Mouse (Mus musculus) bone marrow, adult 2 months (tissue): ENCODE results near the gene Lingo4. TPM values are rescaled to one million over a fixed set of nuclear protein-coding genes. Genes with fewer than 3 reads are reported as not detected.

Source experiments
- H3K27ac ChIP-seq: fragments of 200-500 bp; 2 replicates; pipeline ENCODE4 v1.5.1; 2012; ENCODE audit warnings: low read depth, mild to moderate bottlenecking, control low read depth, inconsistent platforms, low read length; ENCODE audit not compliant: control insufficient read depth, poor library complexity, insufficient read depth
- H3K4me1 ChIP-seq: fragments of 200-500 bp; 2 replicates; pipeline ENCODE4 v1.6.1; 2011; ENCODE audit warnings: low read length; ENCODE audit not compliant: control insufficient read depth, insufficient read depth
- H3K4me3 ChIP-seq: fragments of 200-500 bp; replicated peaks from 2 replicates; pipeline ENCODE3; 2011; ENCODE audit warnings: mild to moderate bottlenecking, low read depth, low read length, control low read depth; ENCODE audit not compliant: control insufficient read depth
- CTCF ChIP-seq: fragments of 200-500 bp; IDR thresholded peaks from 2 replicates; pipeline ENCODE4 v1.5.1; 2011; ENCODE audit warnings: low read length, control low read depth; ENCODE audit not compliant: control insufficient read depth, insufficient read depth
- POLR2A ChIP-seq: fragments of 200-500 bp; IDR thresholded peaks from 2 replicates; pipeline ENCODE4 v1.6.1; 2011; ENCODE audit warnings: low read depth, mild to moderate bottlenecking, control low read depth, low read length, borderline replicate concordance; ENCODE audit not compliant: control insufficient read depth
- WGBS: fragments of 180-500 bp; shearing (Covaris S2); methylation state at CpG from one replicate; pipeline ENCODE4 v1.1.7; 2018; 5-methylcytosine and 5-hydroxymethylcytosine counted together
- polyA plus RNA-seq: library from polyadenylated mRNA; stranded (reverse); fragments of >200 nt; gene quantifications from 2 replicates; pipeline ENCODE4 v1.2.4, GENCODE M21; 2011; ENCODE audit warnings: low replicate concordance; ENCODE audit not compliant: missing spikeins, insufficient read depth, insufficient read length

Lingo4 gene
- polyA plus RNA-seq, 1 experiment, result 1.2 TPM

DNA sequence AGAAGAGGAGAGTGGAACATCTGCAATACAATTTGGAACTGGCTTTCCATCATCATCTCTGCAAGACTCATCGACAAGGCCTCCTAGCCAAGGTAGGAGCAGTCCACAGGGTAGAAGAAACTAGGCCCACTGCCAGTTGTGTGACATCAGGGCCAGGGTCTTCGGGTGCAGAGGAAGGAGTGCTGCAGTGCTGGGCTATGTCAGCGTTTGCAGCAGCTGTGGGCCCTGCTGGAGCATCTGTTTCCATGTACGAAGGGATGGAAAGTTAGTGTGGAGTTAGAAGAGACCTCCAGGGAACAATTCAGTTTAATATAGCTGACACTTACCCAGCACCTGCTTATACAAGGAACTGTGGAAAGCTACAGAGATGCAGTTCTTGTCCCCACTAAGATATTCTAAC lies 5.3 kb upstream of the Lingo4 start:
- TF ChIP-seq POLR2A (no peak), CTCF (no peak)
- Histone ChIP-seq H3K27ac (no peak overlapping the region), H3K4me1 (no peaks in the 10 kb centered on the region), H3K4me3 (no peak overlapping the region)
- 63% methylated on average over 4 of the region's 4 CpGs for WGBS

DNA sequence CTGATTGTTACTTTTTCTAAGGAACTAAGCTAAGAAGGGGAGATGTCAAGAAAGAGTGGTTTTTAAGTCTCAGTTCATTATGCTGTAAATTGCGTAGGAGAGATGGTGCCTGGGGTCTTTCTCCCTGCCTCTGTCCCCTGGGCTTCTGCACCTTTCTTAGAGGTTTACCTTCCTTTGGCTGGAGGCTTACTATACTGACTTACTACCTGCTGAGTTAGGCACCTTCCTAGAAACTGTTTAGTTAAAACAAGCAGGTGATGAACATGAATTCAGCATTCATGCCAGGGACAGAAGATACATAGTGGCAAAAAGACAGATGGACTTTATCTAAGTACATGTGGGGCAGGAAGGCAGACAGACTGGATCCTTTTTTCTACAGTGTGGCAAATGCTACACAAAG lies 2.0 kb upstream of the Lingo4 start:
- no peak for TF ChIP-seq CTCF
- no peak for TF ChIP-seq POLR2A
- Histone ChIP-seq H3K4me1 (no peaks in the 10 kb centered on the region), H3K4me3 (no peak overlapping the region), H3K27ac (no peak overlapping the region)
- WGBS, result 83% methylated on average over 1 of the region's 1 CpGs

DNA sequence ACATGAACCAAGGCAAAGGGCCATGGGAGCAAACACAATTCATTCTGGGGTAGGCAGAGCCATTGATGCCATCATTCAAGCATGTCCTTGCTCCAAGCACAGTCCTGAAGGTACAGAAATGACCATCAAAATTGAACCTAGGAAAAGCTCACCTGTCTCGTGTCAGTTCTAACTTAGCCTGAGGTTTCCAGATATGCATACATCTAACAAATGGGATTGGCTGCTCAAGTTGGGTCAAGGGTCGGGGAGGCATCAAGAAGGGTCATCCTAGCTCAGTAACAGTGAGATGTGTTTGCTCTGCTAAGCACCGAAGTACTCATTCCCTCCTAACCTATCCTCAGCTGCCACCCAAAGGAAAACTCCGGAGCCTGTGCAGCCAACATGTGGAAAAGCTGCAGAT lies 1.5 kb upstream of the Lingo4 start:
- 77% methylated on average over 4 of the region's 4 CpGs for WGBS

DNA sequence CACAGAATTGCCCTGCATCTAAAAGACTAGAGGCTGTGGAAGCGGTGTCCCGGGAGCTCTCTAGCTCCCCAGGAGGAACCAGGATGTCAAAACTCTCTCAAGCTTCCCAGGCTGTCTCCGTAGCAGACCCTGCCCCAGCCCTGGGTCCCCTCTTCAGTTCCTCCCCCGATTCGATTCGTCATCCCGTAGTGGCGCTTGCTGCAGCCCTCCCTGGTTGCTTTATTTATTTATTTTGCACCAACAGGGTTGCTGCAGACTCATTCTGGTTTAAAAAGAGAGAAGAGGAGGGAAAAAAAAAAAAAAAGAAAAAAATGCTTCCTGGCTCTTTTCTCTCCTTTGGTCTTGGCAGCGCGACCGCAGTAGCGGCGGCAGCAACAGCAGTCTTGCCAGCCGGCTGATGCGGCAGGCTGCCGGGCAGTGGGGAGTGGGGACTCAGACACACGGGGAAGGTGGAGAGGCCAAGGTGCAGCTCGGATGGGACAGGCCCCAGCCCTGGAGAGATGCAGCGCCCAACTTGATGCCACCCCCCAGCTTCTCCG lies 695 bp downstream of the Lingo4 start:
- Histone ChIP-seq H3K4me1 (no peaks in the 10 kb centered on the region), H3K27ac (no peak overlapping the region), H3K4me3 (no peak overlapping the region)
- TF ChIP-seq POLR2A (no peak), CTCF (no peak)
- 3% methylated on average over 20 of the region's 20 CpGs for WGBS

More for the DNA sequence above, 1.5 kb upstream of the Lingo4 start:
- TF ChIP-seq POLR2A (no peak), CTCF (no peak)
- Histone ChIP-seq H3K4me1 (no peaks in the 10 kb centered on the region), H3K4me3 (no peak overlapping the region), H3K27ac (no peak overlapping the region)

DNA sequence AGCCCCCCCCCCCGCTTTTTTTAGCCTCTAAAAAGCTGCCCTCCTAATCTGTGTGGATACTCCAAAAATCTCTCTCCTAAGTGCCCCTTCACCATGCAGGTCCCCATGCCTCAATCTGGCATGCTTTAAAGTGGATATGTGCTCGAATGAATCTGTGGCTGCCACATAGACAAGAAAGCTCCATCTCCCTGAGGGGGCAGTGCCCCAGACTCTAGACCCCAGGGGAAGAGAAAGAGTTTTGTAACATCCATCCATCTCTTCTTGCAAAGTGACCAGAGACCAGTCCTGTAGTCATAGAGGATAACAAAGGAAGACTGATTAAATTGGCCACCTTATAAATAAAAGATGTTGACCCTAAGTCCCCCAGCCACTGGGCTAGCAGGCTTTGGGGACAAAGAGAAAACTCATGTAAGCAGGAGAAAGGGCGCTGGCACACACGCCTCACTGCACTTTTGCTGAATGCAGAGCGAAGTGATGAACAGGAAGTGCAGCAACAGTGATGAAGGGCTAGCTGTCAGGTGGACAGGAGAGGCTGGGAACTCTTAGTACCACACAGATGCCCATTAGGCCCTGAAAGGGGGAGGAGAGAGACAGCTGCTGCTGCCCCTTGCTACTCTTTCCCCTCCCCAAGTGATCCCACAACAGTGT lies 1.5 kb downstream of the Lingo4 start:
- Histone ChIP-seq H3K4me1 (no peaks in the 10 kb centered on the region), H3K27ac (no peak overlapping the region), H3K4me3 (no peak overlapping the region)
- TF ChIP-seq POLR2A (no peak), CTCF (no peak)
- WGBS, result 43% methylated on average over 5 of the region's 5 CpGs

DNA sequence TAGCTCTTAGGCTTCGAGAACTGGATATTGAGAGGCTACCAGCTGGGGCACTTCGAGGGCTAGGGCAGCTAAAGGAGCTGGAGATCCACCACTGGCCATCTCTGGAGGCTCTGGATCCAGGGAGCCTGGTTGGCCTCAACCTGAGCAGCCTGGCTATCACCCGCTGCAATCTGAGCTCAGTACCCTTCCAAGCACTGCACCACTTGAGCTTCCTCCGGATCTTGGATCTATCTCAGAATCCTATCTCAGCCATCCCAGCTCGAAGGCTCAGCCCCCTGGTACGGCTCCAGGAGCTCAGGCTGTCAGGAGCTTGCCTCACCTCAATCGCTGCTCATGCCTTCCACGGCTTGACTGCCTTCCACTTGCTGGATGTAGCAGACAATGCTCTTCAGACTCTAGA lies 4.1 kb downstream of the Lingo4 start:
- no peaks in the 10 kb centered on the region for H3K4me1 ChIP-seq
- H3K4me3 ChIP-seq, result no peak overlapping the region
- WGBS, result 69% methylated on average over 8 of the region's 8 CpGs
- TF ChIP-seq CTCF, result no peak
- no peak for TF ChIP-seq POLR2A
- H3K27ac ChIP-seq, result no peak overlapping the region

DNA sequence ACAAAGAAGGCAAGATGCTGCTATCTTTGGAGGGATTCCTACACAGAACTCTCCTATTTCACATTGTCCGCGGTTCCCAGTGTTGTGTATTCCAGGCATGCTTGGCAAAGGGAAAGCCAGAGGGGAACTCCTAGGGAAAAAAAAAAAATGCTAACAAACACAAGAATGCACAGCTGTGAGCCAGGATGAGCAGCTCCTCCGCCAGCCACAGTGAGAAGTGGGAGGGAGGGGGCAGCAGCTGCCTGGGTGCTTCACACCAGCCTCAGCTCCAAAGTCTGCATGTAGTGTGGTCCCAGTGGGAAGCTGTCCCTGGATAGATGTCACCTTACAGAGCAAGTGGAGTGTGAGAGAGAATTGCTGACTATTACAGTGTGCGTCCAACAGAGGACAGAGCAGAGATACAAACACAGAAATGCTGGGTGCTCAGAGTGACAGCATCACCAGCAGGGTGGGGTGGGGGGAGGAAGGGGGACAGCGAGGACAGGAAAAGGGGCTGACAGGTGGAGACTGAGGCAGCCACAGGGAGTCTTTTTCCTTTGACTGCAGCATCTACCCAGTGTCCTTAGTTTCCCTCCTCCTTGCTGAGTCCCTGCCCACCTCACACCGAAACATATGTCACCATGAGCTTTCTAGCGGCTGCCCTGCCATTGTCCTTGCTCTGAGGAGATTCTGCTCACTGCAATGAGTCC lies 6.2 kb downstream of the Lingo4 start:
- 43% methylated on average over 7 of the region's 7 CpGs for WGBS
- Histone ChIP-seq H3K4me1 (no peaks in the 10 kb centered on the region), H3K27ac (no peak overlapping the region), H3K4me3 (no peak overlapping the region)
- no peak for TF ChIP-seq POLR2A

DNA sequence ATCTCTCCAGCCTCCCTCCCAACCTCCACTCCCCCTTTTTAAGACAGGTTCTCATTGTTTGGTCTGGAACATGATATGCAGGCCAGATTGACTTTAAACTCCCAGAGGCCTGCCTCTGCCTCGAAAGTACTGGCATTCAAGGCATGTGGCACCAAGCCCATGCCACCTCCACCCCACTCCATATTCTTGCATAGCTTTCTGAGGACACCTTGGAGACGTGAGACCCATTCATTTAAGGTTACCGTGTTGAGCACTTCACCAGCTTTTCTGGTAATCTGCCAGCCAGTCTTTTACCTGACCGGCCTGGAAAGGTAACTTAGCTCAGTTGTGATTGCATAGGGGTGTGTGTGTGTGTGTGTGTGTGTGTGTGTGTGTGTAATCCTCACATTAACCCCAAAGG lies 7.2 kb downstream of the Lingo4 start:
- TF ChIP-seq POLR2A (no peak), CTCF (no peak)
- H3K4me1 ChIP-seq, result no peaks in the 10 kb centered on the region
- H3K4me3 ChIP-seq, result no peak overlapping the region
- WGBS, result 72% methylated on average over 4 of the region's 4 CpGs
- H3K27ac ChIP-seq, result no peak overlapping the region
